Mouse (Mus musculus): ENCODE measurements around the gene Ahcyl2. TPM values are rescaled to one million over a fixed set of nuclear protein-coding genes. Genes with fewer than 3 reads are reported as not detected.

Gene Ahcyl2
- total RNA-seq, 2 experiments from 2014 or later: 15.2 to 20.3 TPM

- ATAC-seq (replicated peaks; ENCODE audit: low FRiP score, poor library complexity, severe bottlenecking): no peak
These were observed 937 bp upstream of the Ahcyl2 start for GRCm38 (mm10) chr6:29766874-29767273.

GRCm38 (mm10) chr6:29768791-29769441, 1.1 kb downstream of the Ahcyl2 start:
- peak; percentile 60 for ATAC-seq (replicated peaks; ENCODE audit: low FRiP score, poor library complexity, severe bottlenecking)

GRCm38 (mm10) chr6:29770672-29771321, 3.0 kb downstream of the Ahcyl2 start:
- no peak for ATAC-seq (replicated peaks; ENCODE audit: low FRiP score, poor library complexity, severe bottlenecking)

GRCm38 (mm10) chr6:29772236-29772635, 4.4 kb downstream of the Ahcyl2 start:
- ATAC-seq (replicated peaks; ENCODE audit: low FRiP score, poor library complexity, severe bottlenecking): no peak

GRCm38 (mm10) chr6:29774161-29774560, 6.3 kb downstream of the Ahcyl2 start:
- ATAC-seq (replicated peaks; ENCODE audit: low FRiP score, poor library complexity, severe bottlenecking): no peak

DNA sequence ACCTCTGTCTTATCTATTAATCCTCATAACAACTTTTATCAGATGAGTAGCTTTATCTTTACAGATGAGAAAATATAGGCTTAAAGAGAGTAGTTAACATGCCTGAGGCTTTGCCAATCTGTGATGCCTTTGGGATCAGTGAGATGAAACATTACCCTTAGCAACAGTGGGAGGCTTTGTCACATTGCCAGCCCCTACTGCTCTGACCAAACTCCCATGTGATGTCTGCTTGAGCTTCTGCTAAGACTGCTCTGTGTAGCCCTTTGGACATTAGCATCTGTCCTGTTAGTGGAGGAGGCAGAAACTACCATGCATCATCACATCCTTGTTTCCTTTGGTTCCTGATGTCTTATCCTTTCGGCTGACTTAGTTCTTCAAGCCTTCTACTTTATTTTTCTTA, 7.8 kb downstream of the Ahcyl2 start:
- ATAC-seq (replicated peaks; ENCODE audit: low FRiP score, poor library complexity, severe bottlenecking): no peak

DNA sequence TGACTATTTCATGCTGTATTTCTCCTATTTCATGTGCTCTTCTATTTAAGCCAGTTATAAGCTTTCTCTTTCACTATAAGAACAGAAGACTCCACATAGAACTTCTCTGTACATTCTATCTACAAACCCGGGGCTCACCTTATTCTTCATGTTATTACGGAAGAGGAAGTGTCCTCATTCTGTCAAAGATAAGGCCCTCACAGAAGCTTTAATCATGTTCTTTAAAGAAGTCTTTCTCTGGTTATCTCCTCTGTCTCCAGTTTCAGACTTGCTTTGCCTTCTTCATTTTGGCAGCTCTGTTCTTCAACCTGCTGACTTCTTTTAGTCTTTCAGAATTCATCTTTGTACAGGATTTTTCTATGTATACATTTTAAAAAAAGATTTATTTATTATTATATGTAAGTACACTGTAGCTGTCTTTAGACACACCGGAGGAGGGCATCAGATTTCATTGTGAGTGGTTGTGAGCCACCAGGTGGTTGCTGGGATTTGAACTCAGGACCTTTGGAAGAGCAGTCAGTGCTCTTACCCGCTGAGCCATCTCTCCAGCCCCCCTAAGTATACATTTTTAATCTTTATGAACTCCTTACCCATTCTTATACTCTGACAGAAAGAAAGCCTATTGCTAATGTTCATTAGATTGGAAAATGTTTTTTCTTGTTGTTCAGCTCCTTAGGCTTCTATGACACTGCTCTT, 8.9 kb downstream of the Ahcyl2 start:
- ATAC-seq (replicated peaks; ENCODE audit: low FRiP score, poor library complexity, severe bottlenecking): no peak

DNA sequence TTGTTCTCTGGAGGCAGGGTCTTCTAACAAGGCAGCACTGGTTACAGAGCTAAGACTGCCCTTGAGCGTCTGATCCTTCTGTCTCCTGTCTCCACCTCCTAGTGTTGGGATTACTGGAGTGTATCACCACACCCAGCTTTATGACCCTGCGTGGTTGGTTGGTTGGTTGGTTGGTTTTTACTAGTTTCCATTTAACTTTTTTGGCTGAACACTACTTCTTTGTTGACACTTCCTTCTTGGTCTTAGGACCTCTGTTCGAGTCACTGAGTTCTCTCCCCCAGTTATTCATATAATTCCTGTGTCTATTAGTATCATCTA, 9.4 kb downstream of the Ahcyl2 start:
- ATAC-seq (replicated peaks; ENCODE audit: low FRiP score, poor library complexity, severe bottlenecking): no peak

DNA sequence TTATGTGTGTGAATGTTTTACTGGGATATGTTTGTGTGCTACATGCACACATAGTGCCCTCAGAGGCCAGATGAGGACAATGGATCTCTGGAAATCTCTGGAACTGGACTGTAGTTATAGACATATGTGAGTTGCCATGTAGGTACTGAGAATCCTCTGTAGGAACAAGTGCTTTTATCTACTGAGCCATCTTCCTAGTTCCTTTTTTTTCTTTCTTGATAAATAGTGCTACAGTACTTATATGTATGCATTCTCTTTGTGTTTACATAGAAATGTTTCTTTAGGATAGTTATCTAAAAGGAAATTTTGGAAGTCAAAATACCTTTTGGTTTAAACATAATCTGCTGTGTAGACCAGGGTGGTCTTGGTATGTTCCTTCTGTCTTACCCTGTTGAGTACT, 12.3 kb downstream of the Ahcyl2 start:
- no peak for ATAC-seq (replicated peaks; ENCODE audit: low FRiP score, poor library complexity, severe bottlenecking)

GRCm38 (mm10) chr6:29780571-29780970, 12.8 kb downstream of the Ahcyl2 start:
- ATAC-seq (replicated peaks; ENCODE audit: low FRiP score, poor library complexity, severe bottlenecking): no peak

- no peak for ATAC-seq (replicated peaks; ENCODE audit: low FRiP score, poor library complexity, severe bottlenecking)
These were observed 14.4 kb downstream of the Ahcyl2 start for GRCm38 (mm10) chr6:29782239-29782638.

- ATAC-seq (replicated peaks; ENCODE audit: low FRiP score, poor library complexity, severe bottlenecking): no peak
These were observed 16.1 kb downstream of the Ahcyl2 start for GRCm38 (mm10) chr6:29783960-29784359.

GRCm38 (mm10) chr6:29784413-29785021, 16.7 kb downstream of the Ahcyl2 start:
- ATAC-seq (replicated peaks; ENCODE audit: low FRiP score, poor library complexity, severe bottlenecking): peak; percentile 89

DNA sequence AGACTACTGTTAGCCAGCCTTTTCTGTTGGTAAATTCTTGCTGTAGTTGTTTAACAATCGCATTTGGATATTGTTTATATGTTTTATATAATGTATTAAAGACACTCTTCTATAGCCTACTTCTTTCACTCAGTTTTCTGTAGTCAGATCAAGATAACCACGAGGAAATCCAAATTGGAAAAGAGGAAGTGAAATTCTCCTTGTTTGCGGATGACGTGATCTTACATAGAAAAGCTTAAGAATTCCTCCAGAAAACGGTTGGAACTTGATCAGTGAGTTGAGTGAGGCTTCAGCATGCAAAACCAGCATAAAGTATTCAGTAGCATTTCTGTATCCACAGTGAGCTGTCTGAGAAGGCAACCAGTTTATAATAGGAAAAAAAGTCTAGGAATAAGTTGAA, 17.9 kb downstream of the Ahcyl2 start:
- ATAC-seq (replicated peaks; ENCODE audit: low FRiP score, poor library complexity, severe bottlenecking): no peak

DNA sequence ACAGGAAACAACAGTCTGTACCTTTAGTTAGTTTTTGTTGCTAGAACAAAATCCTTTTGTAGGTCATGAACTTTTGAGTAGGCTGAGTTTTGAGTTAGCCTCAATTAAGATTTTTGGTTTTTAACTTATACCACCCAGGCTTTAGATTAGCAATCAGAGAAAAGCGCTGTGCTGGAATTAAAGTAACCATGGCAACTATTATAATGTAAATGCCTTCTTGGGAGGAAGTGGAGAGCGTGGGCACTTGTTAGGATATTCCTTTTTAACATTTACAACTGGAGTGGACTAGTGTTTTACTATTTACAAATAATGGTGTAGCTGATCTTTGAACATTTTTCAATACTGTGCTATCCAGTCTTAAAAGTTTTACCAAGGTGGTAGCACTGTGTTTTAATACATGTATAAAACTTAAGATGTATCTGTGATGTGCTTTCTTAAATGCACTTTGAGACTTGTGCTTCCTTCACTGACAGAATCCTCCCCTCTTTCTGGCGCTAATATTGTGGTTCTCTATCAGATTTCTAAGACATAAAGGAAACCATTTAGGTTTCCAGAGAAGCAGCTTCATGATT, 21.1 kb downstream of the Ahcyl2 start:
- no peak for ATAC-seq (replicated peaks; ENCODE audit: low FRiP score, poor library complexity, severe bottlenecking)

DNA sequence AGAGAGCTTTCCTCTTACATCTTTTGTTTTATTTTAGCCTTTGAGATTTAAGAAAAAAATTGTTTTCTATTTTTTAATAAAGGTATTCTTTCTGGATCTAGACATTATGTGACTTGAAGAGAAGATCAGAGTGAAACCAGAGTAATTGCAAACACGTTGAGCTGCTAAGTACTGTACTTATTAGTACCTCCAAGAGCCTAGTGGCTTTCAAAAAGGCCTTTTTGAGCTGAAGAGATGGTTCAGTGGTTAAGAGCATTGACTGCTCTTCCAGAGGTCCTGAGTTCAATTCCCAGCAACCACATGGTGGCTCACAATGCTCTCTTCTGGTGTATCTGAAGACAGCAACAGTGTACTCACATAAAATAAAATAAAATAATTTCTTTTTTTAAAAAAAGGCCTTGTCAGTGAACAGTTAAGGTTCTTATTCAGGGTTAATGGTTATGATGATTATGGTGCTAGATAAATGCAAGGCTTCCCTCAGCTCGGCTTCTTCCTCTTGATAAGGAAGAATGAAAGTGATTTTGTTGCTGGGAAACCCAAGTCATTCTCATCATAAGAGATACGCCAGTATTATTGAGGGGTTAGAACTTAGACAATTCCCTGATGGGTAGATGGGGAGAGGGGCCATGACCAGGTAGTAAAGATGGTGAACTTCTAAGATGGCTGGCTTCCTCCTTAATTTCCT, 22.3 kb downstream of the Ahcyl2 start:
- no peak for ATAC-seq (replicated peaks; ENCODE audit: low FRiP score, poor library complexity, severe bottlenecking)

- ATAC-seq (replicated peaks; ENCODE audit: low FRiP score, poor library complexity, severe bottlenecking): no peak
These were observed 25.7 kb downstream of the Ahcyl2 start for GRCm38 (mm10) chr6:29793520-29793919.

GRCm38 (mm10) chr6:29794582-29794981, 26.8 kb downstream of the Ahcyl2 start:
- ATAC-seq (replicated peaks; ENCODE audit: low FRiP score, poor library complexity, severe bottlenecking): no peak

GRCm38 (mm10) chr6:29802979-29803378, 35.2 kb downstream of the Ahcyl2 start:
- ATAC-seq (replicated peaks; ENCODE audit: low FRiP score, poor library complexity, severe bottlenecking): no peak

GRCm38 (mm10) chr6:29804006-29804405, 36.2 kb downstream of the Ahcyl2 start:
- ATAC-seq (replicated peaks; ENCODE audit: low FRiP score, poor library complexity, severe bottlenecking): no peak
